Mouse (Mus musculus) testis, postnatal 14 days (tissue): ENCODE measurements around the gene Sgo2a.
"Not testable (repeated sequence)": the region's sequence is repeated elsewhere in the genome, so short reads cannot be mapped to it uniquely, and the experiment has no call there.

ENCODE experiments used
- DNase-seq: peaks from one replicate; pipeline ENCODE4 v3.0.0; 2021; ENCODE audit warnings: low spot score

Sgo2a gene

GRCm38 (mm10) chr1:57995432-57996132 lies at the start of gene Sgo2a:
Gene Sgo2a, plus strand, starts transcription at chr1:57995971.
- DNase-seq = peak; percentile 94

DNA sequence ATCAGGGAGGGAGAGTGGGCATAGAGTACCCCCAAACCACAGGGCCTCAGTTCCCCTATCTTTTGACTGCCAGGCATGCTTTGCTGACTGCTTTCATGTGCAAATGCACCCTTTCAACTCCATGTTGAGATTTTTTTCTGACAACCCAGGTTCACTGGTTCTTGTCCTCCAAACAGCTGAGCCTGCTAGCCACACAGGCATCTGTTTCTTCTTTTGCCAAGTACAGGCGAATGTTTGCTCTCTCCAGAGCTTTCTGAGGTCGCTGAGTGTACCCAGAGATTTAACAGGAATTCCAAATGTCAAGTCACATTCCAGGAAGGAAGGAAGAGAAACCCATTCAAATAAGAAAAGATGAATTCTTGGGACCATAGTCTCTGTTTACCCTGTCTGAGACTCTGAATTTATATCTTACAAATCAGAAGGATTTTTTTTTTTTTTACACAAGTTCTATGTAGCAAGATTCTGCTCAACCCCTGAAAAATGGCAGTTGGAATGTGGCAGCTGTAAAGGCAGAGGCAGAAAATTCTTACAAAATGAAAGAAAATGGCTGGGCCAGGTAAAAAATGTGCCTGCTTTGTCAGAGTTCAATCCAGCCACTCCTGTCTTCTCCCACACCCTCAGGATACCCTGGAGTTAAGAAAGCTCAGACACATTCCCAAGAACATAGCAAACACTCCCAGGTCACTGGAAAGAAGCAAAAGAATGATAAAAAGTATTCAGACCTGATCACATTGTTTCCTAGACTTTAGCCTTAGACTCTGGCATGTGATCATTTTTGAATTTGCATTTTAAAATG lies 48.0 kb upstream of the Sgo2a start:
- no peak for DNase-seq

GRCm38 (mm10) chr1:57949195-57949594 lies 46.6 kb upstream of the Sgo2a start:
- DNase-seq = no peak

- DNase-seq = no peak
Measured at GRCm38 (mm10) chr1:57949716-57950115, 46.1 kb upstream of the Sgo2a start.

GRCm38 (mm10) chr1:57952509-57952908 lies 43.3 kb upstream of the Sgo2a start:
- no peak for DNase-seq

GRCm38 (mm10) chr1:57953586-57954375 lies 42.0 kb upstream of the Sgo2a start:
- DNase-seq = no peak

DNA sequence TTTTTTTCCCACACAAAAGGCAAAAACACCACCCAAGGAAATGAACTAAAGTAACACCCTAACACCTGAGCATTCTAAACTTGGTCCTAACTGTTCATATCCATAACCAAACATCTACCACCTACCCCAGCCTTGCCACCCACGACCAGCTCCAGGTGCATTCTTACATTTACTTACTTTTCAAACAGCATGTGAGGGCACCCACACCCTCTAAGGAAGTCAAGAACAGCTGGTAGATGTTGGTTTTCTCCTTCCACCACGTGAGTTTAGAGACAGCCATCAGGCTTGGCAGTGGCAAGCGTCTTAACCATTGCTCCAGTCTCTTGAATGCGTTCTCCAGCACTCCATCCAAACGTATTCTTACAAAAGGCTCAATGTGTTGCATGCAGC lies 41.4 kb upstream of the Sgo2a start:
- no peak for DNase-seq

DNA sequence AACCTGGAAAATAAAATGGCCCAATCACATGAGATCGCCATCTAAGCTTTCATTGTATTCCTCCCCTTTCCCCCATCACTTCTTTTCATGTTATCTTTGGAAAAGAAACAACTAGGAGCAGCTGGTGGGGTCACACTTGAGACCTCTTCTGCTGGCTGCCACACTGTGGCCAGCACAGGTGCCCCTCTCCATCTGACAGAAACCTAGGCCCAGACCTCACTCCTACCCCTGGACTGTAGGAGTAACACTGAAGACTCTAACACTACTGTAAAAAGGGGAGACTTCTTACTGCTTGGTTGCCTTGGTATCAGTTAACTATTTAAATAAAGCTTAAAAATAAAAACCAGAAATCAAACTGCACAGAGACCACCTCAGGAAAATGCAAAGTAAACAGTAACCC lies 40.0 kb upstream of the Sgo2a start:
- DNase-seq = no peak

GRCm38 (mm10) chr1:57969327-57970271 lies 26.2 kb upstream of the Sgo2a start:
- DNase-seq = peak; percentile 95

GRCm38 (mm10) chr1:57971588-57971987 lies 24.2 kb upstream of the Sgo2a start:
- DNase-seq = no peak

GRCm38 (mm10) chr1:57976860-57977259 lies 18.9 kb upstream of the Sgo2a start:
- no peak for DNase-seq

GRCm38 (mm10) chr1:57989052-57989600 lies 6.6 kb upstream of the Sgo2a start:
- DNase-seq = no peak

- DNase-seq = no peak
Measured at GRCm38 (mm10) chr1:57991277-57991676, 4.5 kb upstream of the Sgo2a start.

- no peak for DNase-seq
Measured at GRCm38 (mm10) chr1:57996133-57996615, 403 bp downstream of the Sgo2a start.

DNA sequence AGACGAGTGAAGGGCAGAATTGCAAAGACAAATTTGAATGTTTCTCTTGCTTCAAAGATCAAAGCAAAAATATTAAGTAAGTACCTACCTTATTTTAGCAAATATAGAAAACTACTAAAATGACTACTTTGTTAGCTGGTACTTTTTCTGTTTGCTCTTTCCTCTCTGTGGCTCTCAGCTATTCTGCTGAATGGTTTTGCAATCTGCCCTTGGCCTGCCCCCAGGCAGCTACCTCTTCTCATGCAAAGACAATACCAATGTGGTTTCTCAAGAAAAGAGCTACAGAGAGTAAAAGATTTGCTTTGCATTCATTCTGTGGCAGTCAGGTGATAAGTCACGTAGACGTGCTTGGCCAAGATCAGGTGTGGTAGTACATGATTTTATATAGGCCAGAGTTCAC lies 2.4 kb downstream of the Sgo2a start:
- no peak for DNase-seq

DNA sequence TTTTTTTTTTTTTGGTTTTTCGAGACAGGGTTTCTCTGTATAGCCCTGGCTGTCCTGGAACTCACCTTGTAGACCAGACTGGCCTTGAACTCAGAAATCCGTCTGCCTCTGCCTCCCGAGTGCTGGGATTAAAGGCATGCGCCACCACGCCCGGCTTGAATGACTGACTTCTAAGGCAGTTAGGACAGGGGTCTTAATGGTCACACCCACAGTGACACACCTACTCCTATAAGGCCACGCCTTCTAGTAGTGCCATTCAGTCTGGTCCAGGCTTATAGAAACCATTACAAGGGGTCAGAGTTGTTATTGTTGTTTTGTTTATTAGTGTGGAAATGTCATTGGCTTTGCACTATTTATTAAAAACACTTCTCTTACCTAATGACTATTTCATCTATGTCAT lies 10.6 kb downstream of the Sgo2a start:
- not testable (repeated sequence) for DNase-seq

GRCm38 (mm10) chr1:58018856-58019255 lies 23.1 kb downstream of the Sgo2a start, which contains the start of gene Kctd18:
Gene Kctd18, minus strand, starts transcription at chr1:58018956.
- no peak for DNase-seq

GRCm38 (mm10) chr1:58027707-58028106 lies 31.9 kb downstream of the Sgo2a start:
- DNase-seq = no peak

DNA sequence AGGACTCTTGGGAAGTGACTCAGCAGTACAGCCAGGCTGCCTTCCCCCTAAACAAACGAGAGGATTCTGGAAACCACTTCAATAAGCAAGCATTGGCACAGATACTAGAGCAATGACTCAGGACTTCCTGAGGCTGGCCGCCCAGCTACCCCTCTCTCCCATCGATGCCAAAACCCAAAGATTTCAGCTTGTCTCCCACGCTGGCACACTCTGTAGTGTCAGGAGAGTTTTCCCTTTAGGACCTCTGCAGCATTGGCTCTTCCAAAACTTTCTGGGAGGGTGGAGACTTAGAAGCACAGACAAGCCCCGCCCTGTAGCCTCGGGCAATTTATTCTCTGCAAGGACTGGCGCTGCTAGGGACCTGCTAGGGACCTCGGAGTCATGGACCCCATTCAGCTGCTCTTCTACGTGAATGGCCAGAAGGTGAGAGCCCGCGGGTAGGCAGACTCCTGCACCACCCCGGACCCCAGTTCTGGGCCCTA lies 33.9 kb downstream of the Sgo2a start, which contains the start of gene Aox1:
Gene Aox1 (plus strand): TSS at position 296 of the 482 bp plus-strand sequence.
- DNase-seq = peak; percentile 63

GRCm38 (mm10) chr1:58030156-58030871 lies 34.5 kb downstream of the Sgo2a start:
- DNase-seq = peak; percentile 77
